Mouse (Mus musculus) sigmoid colon, adult 10 weeks (tissue): ENCODE measurements around the gene T2. TPM values are rescaled to one million over a fixed set of nuclear protein-coding genes. Genes with fewer than 3 reads are reported as not detected.

Experiments
- polyA plus RNA-seq: library from polyadenylated mRNA; stranded (reverse); fragments of 350-450 nt; fragmentation: Illumina TruSeq; extraction: RNeasy Lipid Tissue Mini Kit (QIAGEN cat#74804); gene quantifications from one replicate; pipeline ENCODE4 v1.2.3, GENCODE M21; 2014; ENCODE audit warnings: low read depth, low replicate concordance

The T2 gene
- polyA plus RNA-seq: not detected

DNA sequence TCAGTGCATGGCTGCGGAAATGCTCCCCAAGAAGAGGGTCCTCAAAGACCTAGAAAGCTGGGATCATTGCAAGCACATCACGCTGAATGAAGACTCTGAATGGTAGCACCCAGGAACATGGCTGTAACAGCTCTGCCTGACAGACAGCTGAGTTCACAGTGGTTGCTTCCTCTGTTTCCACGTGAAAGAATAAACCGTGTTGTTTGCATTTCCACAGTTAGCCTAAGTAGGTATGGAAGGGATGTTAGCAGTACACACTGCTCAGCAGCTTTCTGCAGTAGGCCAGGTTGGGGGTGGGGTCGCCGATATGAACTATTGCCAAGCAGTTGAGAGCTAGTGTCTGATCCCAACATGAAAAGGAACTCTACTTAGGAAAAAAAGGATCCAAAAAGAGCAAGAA lies at the start of gene T2:
TSS of gene T2 (plus strand) at position 301 of the 400 bp plus-strand sequence.

DNA sequence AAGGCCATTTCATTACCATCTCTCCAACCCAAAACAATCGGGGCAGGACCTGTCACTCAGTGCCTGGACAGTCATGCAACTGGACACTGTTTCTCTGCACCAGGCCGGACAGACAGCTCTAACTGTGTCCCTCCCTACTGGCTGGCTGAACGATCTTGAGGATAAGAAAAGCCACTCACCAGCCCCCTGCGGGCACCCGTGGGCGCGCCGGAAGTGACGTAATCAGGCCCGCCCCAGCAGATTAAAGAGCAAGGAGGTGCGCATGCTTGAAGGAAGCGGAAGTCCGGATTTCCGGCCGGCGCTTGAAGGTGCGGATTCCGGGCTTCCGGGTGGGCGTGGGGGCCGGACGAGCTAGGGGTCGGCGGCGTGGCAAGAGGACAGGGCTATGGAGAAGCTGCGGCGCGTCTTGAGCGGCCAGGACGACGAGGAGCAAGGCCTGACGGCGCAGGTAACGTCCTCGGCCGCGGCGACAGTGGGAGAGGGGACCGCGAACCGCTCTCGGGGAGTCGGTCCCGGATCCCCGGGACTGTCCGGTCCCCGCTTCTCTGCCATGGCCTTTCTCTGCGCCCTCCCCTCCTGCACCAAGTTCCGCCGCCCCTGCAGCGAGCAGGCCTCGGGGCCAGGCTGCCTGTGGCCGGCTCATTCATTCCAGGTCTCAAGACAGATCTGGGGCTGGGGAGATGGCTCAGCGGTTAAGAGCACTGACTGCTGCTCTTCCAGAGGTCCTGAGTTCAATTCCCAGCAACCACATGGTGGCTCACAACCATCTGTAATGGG lies 44.8 kb upstream of the T2 start, which contains the start of gene Sft2d1:
TSS of gene Sft2d1 (plus strand) at position 265 of the 777 bp plus-strand sequence.

DNA sequence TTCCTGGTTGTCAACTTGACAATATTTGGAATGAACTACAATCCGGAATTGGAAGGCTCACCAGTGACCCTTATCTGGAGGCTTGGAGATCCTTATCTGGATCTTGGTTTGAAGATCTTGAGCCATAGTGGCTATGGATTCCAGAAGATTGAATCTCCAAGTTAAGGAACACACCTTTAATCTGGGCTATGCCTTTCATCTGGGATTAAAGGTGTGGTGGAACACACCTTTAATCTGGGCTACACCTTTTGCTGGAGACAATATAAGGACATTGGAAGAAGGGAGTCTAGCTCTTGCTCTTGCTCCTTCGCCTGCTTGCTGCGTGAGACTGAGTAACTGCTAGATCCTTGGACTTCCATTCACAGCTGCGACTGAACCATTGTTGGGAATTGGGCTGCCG lies 18.6 kb upstream of the T2 start, which contains the start of gene Prr18:
TSS of gene Prr18 (plus strand) at position 301 of the 400 bp plus-strand sequence.

DNA sequence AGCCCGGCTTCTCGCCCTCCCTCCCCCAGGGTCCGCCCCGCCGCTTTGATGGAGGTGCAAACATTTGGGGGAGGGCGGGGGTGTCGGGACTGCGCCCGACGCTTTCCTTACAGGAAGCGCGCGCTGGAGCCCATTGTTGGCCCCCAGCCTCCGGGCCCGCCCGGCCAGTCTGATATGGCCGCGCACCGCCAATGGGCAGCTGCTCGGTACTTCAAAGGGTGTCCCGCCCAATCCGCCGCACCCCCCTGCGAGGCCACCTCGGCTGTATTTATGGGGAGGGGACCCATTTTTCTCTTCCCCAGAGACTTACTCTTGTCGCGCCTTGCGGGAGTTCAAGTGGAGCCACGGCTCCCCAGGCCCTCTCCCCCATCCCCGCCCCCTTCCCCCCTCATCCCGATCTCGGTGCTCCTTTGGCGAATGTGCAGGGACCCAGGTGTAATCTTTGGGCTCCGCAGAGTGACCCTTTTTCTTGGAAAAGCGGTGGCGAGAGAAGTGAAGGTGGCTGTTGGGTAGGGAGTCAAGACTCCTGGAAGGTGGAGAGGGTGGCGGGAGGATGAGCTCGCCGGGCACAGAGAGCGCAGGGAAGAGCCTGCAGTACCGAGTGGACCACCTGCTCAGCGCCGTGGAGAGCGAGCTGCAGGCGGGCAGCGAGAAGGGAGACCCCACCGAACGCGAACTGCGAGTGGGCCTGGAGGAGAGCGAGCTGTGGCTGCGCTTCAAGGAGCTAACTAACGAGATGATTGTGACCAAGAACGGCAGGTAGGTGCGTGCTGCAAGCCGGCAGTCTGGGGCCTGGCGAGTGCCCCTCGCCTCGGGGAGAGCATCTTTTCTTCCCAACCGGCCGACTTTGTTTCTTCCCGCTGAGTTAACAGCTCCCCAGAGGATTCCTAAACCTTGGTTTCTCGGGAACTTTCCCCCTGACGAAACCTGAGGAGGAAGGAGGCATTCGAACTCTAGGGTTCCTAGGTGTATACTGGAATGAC lies 78.5 kb downstream of the T2 start, which contains the start of gene T:
TSS of gene T (plus strand) at position 446 of the 983 bp plus-strand sequence.

Other genes starting within 250 kb of the T2 start
- gene Gm49673, start 208.2 kb upstream of the T2 start, polyA plus RNA-seq: 0.19 TPM
- gene Rnaset2a, start 207.9 kb upstream of the T2 start, polyA plus RNA-seq: 22.4 TPM
- 28.8 TPM for gene Fgfr1op, start 190.5 kb upstream of the T2 start, polyA plus RNA-seq
- 3.0 TPM for gene Ccr6, start 119.9 kb upstream of the T2 start, polyA plus RNA-seq
- gene Mpc1, start 73.1 kb upstream of the T2 start, polyA plus RNA-seq: 488 TPM
- gene Sft2d1, start 44.9 kb upstream of the T2 start, polyA plus RNA-seq: 92.1 TPM
- gene Prr18, start 18.5 kb upstream of the T2 start, polyA plus RNA-seq: not detected
- gene T, start 78.4 kb downstream of the T2 start, polyA plus RNA-seq: not detected
- 1.2 TPM for gene Pde10a, start 169.4 kb downstream of the T2 start, polyA plus RNA-seq
- not detected for gene Gm17087, start 211.0 kb downstream of the T2 start, polyA plus RNA-seq